In genomic region chr16:90812086-90812485, GRCm38 (mm10) we compare ENCODE assay signal across 20 mouse cellular contexts. TPM values are rescaled to one million over a fixed set of nuclear protein-coding genes. Genes with fewer than 3 reads are reported as not detected.
DNase-seq lines count a peak whose midpoint lies in the region.
"Had no signal": no experiment of that assay in that cellular context is flagged by ENCODE, and none has a peak within 500 bp of the region (broad histone marks: within the 10 kb centered on the region; RNA-seq: fewer than 3 reads in every experiment).

No protein-coding gene starts in this region.

- no peaks in the 10 kb centered on the region for H3K36me3 ChIP-seq in limb, embryonic 10.5 days
- H3K36me3 ChIP-seq: embryonic facial prominence, embryonic 13.5 days; embryonic facial prominence, embryonic 15.5 days; forebrain, embryonic 12.5 days had no signal

- DNase-seq in adrenal gland, adult 2 months = peak; percentile 31
- no peak for DNase-seq in adrenal gland, postnatal 10 days
- DNase-seq in cerebellum, adult 9-10 months = peak; percentile 15
- DNase-seq in cerebellum, adult 11 months = no peak
- no peak for DNase-seq in limb, embryonic 10.5 days (ENCODE audit: low spot score)
- DNase-seq: adrenal gland, adult 8-10 months; adrenal gland, postnatal 36 days; B cell, adult 2 months; cerebellum, adult 18-20 months; cerebellum, adult 8-10 months; cerebellum, postnatal 10 days; cerebellum, postnatal 25 days had no signal

- H3K27me3 ChIP-seq in limb, embryonic 10.5 days (ENCODE audit: low read depth, poor library complexity, severe bottlenecking) = no peaks in the 10 kb centered on the region
- H3K27me3 ChIP-seq: embryonic facial prominence, embryonic 13.5 days; embryonic facial prominence, embryonic 15.5 days had no signal

- no peak overlapping the region for H3K4me3 ChIP-seq in limb, embryonic 10.5 days
- H3K4me3 ChIP-seq: embryonic facial prominence, embryonic 13.5 days; embryonic facial prominence, embryonic 15.5 days; erythroblast, embryonic 14.5 days; forebrain, embryonic 10.5 days; forebrain, embryonic 12.5 days had no signal

- no peaks in the 10 kb centered on the region for H3K9me3 ChIP-seq in limb, embryonic 10.5 days (replicated peaks)
- H3K9me3 ChIP-seq: embryonic facial prominence, embryonic 13.5 days; embryonic facial prominence, embryonic 15.5 days; forebrain, embryonic 10.5 days; forebrain, embryonic 12.5 days; G1E had no signal

- no peak overlapping the region for H3K27ac ChIP-seq in limb, embryonic 10.5 days
- H3K27ac ChIP-seq: embryonic facial prominence, embryonic 13.5 days; embryonic facial prominence, embryonic 15.5 days; forebrain, embryonic 10.5 days; forebrain, embryonic 12.5 days had no signal

- peaks cover 19% of the 10 kb centered on the region for H3K4me1 ChIP-seq in limb, embryonic 10.5 days

- WGBS in limb, embryonic 10.5 days = 79% methylated on average over 5 of the region's 5 CpGs

RNA-seq across cellular contexts. Expression of gene Urb1, which starts 1.9 kb away (rescaled TPM):
- total RNA-seq in adrenal gland, adult 2 months (2021) = 10 to 100 TPM; 10.3 to 17.3 TPM
- polyA plus RNA-seq in adrenal gland, adult 2 months (2012; rRNA removed) = 4.5 and 4.6 TPM in 2 replicates
- 10 to 100 TPM; 11.9 to 14.3 TPM for total RNA-seq in adrenal gland, postnatal 10 days (2021)
- 14.1 and 14.2 TPM in 2 replicates for polyA plus RNA-seq in limb, embryonic 10.5 days (2016; fragmentation: Nextera tagmentation; extraction: Ambion mirVana)

RNA-seq across cellular contexts. Expression of gene Eva1c, which starts 14.4 kb away (rescaled TPM):
- total RNA-seq in adrenal gland, adult 2 months (2021) = 1 to 10 TPM; 4.4 to 4.8 TPM
- 7.6 and 8.9 TPM in 2 replicates for polyA plus RNA-seq in adrenal gland, adult 2 months (2012; rRNA removed)
- 1 to 10 TPM; 4.3 to 4.5 TPM for total RNA-seq in adrenal gland, postnatal 10 days (2021)
- 0.16 and 0.43 TPM in 2 replicates for polyA plus RNA-seq in limb, embryonic 10.5 days (2016; fragmentation: Nextera tagmentation; extraction: Ambion mirVana)
- total RNA-seq: CH12.LX had no signal
- polyA plus RNA-seq: CD4-positive, CD25-positive, alpha-beta regulatory T cell, adult 4 months; G1E had no signal

Comparison
In these comparisons a context has a peak if more than half of its experiments do, and no peak if none do; other contexts are left out.
1. DNase-seq: peak in adrenal gland, adult 2 months (single experiment) and cerebellum, adult 9-10 months (single experiment); none in adrenal gland, postnatal 10 days (single experiment), cerebellum, adult 11 months (single experiment) and limb, embryonic 10.5 days (single experiment).